Mouse (Mus musculus) cortical plate, adult 2 months (tissue): ENCODE measurements around the gene Dpy19l3. TPM values are rescaled to one million over a fixed set of nuclear protein-coding genes. Genes with fewer than 3 reads are reported as not detected.
A peak's percentile ranks its signal among the peaks of the same experiment; 100 is the strongest.

Experiments used
- H3K27ac ChIP-seq: fragments of 200-500 bp; 2 replicates; pipeline ENCODE4 v1.5.1; 2012; ENCODE audit warnings: low read length, control low read depth, inconsistent platforms; ENCODE audit not compliant: insufficient read depth
- H3K4me1 ChIP-seq: fragments of 200-500 bp; 2 replicates; pipeline ENCODE4 v1.6.1; 2011; ENCODE audit warnings: low read length; ENCODE audit not compliant: control insufficient read depth, insufficient read depth
- H3K4me3 ChIP-seq: fragments of 200-500 bp; 2 replicates; pipeline ENCODE4 v1.5.1; 2011; ENCODE audit warnings: mild to moderate bottlenecking, low read length, control low read depth; ENCODE audit not compliant: insufficient read depth
- CTCF ChIP-seq: fragments of 200-500 bp; IDR thresholded peaks from 2 replicates; pipeline ENCODE4 v1.5.1; 2011; ENCODE audit warnings: mild to moderate bottlenecking, control low read depth, low read length; ENCODE audit not compliant: insufficient read depth; ENCODE audit errors: extremely low read depth
- POLR2A ChIP-seq: fragments of 200-500 bp; IDR thresholded peaks from 2 replicates; pipeline ENCODE4 v1.6.1; 2011; ENCODE audit warnings: mild to moderate bottlenecking, low read length, control low read depth; ENCODE audit not compliant: insufficient read depth; ENCODE audit errors: extremely low read depth
- polyA plus RNA-seq: library from polyadenylated mRNA; depleted of rRNA; stranded (reverse); fragments of >200 nt; gene quantifications from 2 replicates; pipeline ENCODE4 v1.2.3, GENCODE M21; 2012; rRNA removed

Dpy19l3 gene
- polyA plus RNA-seq, 1 experiment = 21.3 TPM

DNA sequence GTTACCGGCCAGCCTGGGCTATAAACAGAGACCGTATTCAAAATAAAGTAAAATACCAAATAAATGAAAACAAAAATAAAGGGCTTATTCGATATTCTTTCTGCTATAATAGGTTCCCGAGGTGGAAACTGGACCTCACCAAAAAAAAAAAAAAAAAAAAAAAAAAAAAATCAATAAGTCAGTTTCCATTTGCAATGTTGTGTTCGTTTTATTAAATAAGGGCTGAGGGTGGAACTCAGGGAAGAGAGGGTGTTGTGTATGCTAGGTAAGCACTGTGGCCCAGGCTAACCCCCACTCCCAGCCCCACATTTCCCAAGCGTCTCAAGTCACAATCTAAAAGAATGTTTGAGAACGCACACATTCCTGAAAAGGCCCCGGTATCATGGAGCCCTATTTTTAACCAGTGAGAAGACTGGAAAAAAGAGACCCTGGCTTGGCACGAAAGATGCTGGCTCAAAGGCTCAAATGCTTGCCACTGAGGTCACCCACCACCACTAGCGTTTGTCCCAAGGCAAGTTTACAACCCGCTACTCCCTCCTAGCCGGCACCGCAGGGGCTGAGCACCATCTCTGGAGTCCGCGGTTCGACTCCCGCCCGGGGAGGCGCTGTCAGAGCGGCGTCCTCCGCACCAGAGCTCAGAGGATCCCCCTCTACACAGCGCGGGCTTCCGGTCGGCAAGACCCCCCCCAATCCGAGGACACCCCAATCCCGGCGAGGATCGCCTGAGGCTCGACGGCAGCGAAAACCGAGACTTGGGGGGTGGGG, 107.8 kb downstream of the Dpy19l3 start:
- Histone ChIP-seq H3K27ac (no peak overlapping the region), H3K4me1 (no peaks in the 10 kb centered on the region), H3K4me3 (peak overlapping the region; percentile 62)
- TF ChIP-seq POLR2A (no peak), CTCF (no peak)

GRCm38 (mm10) chr7:35640072-35640471, 114.2 kb downstream of the Dpy19l3 start:
- H3K4me3 ChIP-seq = no peak overlapping the region
- H3K27ac ChIP-seq = no peak overlapping the region
- no peak for TF ChIP-seq CTCF
- TF ChIP-seq POLR2A = no peak
- no peaks in the 10 kb centered on the region for H3K4me1 ChIP-seq

DNA sequence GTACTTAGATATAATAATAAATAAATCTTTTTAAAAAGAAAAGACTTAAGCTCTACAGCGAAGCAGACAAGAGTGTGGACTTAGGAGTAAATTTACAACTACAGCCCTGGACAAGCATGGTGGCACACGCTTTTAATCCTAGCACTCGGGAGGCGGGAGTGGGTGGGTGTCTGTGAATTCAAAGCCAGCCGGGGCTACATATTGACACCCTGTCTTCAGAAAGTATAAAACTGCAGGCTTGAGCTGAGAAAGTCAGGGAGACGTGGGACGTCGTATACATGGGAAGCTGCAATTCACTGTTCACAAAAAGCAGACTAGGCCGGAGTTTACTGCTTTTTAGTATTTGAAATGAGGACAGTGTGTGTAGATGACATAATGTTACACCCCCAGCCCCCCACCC, 117.4 kb downstream of the Dpy19l3 start:
- no peaks in the 10 kb centered on the region for H3K4me1 ChIP-seq
- H3K4me3 ChIP-seq = no peak overlapping the region
- TF ChIP-seq CTCF = no peak
- TF ChIP-seq POLR2A = no peak
- H3K27ac ChIP-seq = no peak overlapping the region

DNA sequence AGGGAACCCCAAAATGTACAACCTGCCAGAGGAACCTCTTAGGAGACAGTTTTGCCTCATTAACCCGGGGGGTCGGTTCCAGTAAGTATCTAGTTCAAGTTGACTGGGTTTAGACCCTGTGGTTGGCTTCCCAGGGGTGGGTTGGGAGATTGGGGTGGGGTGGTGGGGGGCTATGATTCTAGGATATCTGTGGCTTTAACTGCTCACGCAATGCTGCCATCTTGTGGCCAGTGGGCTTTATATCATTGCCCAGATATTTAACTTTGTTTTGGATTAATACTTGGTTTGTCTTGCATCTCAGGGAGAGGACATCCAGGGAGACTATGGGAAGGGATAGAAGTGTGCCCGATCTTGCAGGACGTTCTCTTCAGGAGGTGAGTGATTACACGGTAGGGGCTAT, 118.0 kb downstream of the Dpy19l3 start:
- Histone ChIP-seq H3K4me1 (no peaks in the 10 kb centered on the region), H3K27ac (no peak overlapping the region), H3K4me3 (no peak overlapping the region)
- TF ChIP-seq POLR2A (no peak), CTCF (peak; percentile 51)

Other genes with a start within 250 kb of the Dpy19l3 start
- 0.25 and 0.40 TPM in 2 replicates for gene Tdrd12, start 216.7 kb downstream of the Dpy19l3 start, polyA plus RNA-seq
- gene Nudt19, start 198.2 kb downstream of the Dpy19l3 start, polyA plus RNA-seq = 123 and 129 TPM in 2 replicates
- gene Rgs9bp, start 168.9 kb downstream of the Dpy19l3 start, polyA plus RNA-seq = 0.08 TPM in 2 replicates
- 34.9 and 38.0 TPM in 2 replicates for gene Ankrd27, start 168.2 kb downstream of the Dpy19l3 start, polyA plus RNA-seq
- 95.4 and 99.8 TPM in 2 replicates for gene Pdcd5, start 106.9 kb downstream of the Dpy19l3 start, polyA plus RNA-seq
- gene Zfp507, start 48.5 kb upstream of the Dpy19l3 start, polyA plus RNA-seq = 11.3 and 11.5 TPM in 2 replicates